Mouse (Mus musculus) lung, postnatal 14 days (tissue): ENCODE measurements around the gene Cox18.
"Not testable (repeated sequence)": the region's sequence is repeated elsewhere in the genome, so short reads cannot be mapped to it uniquely, and the experiment has no call there.

ENCODE experiments used
- DNase-seq: peaks from one replicate; pipeline ENCODE4 v3.0.0; 2021

The Cox18 gene

GRCm38 (mm10) chr5:90223534-90224381 is at the start of gene Cox18:
TSS of gene Cox18 (minus strand) at chr5:90224001.
- peak; percentile 99 for DNase-seq

GRCm38 (mm10) chr5:90262230-90262629 is 38.4 kb upstream of the Cox18 start:
- DNase-seq: not testable (repeated sequence)

- DNase-seq: no peak
These were observed 33.2 kb upstream of the Cox18 start for GRCm38 (mm10) chr5:90257023-90257422.

DNA sequence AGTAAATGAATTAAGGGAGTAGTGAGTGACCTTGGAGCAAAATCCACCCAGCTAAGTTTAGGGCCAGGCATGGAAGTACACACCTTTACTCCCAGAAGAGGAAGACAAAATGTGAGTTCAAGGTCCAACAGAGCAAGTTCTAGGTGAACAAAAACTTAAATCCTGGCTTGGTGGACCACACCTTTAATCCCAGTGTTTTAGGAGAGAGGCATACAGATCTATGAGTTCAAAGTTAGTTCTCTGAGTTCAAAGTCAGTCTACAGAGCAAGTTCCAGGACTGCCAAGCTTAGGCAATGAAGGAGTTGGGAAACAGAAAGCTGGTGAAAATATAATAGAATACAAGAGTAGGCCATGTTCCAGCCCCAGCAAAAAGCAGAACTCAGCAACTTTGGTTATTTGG is 23.7 kb upstream of the Cox18 start:
- DNase-seq: no peak

GRCm38 (mm10) chr5:90246987-90247386 is 23.2 kb upstream of the Cox18 start:
- no peak for DNase-seq

- no peak for DNase-seq
These were observed 22.8 kb upstream of the Cox18 start for GRCm38 (mm10) chr5:90246567-90246966.

DNA sequence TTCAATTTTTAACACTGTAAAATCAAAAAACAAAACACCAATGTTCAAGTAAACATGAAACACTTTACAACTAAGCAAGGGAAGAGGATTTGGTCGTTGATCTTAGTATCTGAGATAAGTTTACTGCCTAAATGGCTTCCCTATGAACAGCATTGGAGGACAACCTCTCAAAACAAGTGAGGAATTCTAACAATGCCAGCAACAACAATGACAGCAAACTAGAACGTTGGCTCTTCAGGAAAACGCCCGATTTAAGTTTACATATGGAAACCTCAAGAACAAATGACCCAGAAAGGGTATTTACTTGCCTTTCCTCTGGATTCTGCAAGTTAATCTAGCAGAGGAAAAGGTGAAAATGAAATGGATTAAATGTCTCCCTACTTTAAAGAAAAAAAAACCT is 21.6 kb upstream of the Cox18 start:
- DNase-seq: no peak

- DNase-seq: no peak
These were observed 11.4 kb upstream of the Cox18 start for GRCm38 (mm10) chr5:90235217-90235616.

- no peak for DNase-seq
These were observed 9.5 kb upstream of the Cox18 start for GRCm38 (mm10) chr5:90233305-90233704.

- DNase-seq: no peak
These were observed 6.0 kb upstream of the Cox18 start for GRCm38 (mm10) chr5:90229760-90230159.

DNA sequence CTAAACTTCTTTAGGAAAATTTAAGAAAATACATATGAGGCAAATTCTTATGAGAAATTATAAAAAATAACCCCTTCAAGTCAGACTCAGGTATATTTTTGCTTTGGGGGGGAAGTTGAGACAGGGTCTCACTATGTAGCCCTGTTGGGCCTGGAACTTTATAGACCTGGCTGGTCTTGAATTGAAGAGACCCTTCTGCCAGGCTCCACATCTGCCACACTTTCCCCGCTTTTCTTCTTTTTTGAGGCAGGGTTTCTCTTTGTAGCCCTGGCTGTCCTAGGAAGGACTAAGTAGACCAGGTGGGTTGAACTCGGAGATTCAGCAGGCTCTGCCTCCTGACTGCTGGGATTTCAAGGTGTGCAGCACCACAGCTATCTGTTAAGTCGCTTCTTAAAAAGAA is 2.9 kb upstream of the Cox18 start:
- no peak for DNase-seq

GRCm38 (mm10) chr5:90224730-90225129 is 929 bp upstream of the Cox18 start:
- DNase-seq: no peak

DNA sequence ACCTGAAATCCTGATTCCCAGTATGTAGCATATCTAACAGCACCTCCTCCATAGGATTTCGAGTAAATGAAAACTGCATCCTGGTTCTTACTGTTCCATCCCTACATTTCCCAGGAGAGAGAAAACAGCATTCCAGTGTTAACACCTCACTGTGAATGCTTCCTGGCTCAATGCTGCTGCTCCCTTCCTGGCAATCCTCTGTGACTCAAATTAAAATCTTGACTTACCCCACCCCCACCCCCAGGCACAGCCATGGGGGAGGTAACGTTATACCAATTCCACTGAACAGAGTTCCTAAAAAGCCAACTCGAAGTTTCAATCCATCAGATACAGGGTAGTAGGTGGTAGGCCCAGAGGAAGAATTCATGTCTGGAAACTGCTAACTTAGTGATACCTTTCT is 864 bp downstream of the Cox18 start:
- DNase-seq: no peak

DNA sequence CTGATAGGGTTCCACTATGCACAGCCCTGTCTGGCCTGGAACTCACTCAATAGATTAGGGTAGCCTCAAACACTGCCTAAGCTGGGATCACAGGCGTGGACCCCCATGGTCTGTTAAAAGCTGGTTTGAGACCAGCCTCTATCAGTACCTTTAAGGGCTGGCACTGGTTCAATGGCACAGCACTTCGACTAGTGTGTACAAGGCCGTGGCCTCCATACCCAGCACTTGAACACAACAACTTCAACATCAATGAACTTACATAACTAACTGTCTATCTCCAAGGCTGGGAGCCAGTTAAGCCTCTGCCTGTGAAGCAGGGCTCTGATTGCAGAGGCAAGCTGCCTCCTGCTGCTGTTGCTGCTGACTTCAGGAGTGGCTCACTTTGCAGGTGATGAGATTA is 6.0 kb downstream of the Cox18 start:
- no peak for DNase-seq

GRCm38 (mm10) chr5:90217226-90217625 is 6.6 kb downstream of the Cox18 start:
- no peak for DNase-seq

GRCm38 (mm10) chr5:90213356-90213755 is 10.4 kb downstream of the Cox18 start:
- no peak for DNase-seq

- peak; percentile 61 for DNase-seq
These were observed 20.6 kb downstream of the Cox18 start for GRCm38 (mm10) chr5:90203168-90203567.

GRCm38 (mm10) chr5:90202447-90203117 is 21.2 kb downstream of the Cox18 start:
- no peak for DNase-seq

DNA sequence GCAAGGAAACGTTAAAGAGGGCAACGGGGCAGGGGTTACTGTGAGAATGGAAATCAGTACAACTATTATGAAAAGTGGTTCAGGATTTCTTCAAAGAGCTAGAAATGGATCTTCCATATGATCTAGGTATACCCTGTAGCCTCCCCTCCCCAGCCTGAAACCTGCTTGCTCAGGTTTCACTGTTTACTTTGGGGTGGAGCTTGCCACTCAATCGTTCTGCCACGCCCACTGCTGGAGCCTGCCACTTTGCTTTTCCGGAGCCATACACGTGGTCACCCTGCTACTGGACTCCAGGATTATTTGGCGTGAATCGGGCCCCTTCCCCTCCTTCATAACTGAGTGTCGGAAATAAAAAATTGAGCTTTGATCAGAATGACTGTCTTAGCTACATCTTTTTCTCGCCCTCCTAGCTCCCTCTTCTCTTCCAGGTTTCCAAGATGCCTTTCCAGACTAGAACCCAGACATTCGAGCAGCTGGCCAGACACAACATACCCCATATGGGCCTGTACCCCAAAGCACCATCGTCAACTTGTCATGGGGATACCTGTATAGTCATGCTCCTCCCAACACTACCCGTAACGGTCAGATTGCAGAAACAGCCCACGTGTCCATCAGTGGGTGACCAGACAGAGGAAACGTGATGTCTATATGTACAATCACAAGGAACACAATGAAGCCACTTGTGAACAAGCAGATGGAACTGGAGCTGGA is 23.7 kb downstream of the Cox18 start:
- DNase-seq: peak; percentile 4

DNA sequence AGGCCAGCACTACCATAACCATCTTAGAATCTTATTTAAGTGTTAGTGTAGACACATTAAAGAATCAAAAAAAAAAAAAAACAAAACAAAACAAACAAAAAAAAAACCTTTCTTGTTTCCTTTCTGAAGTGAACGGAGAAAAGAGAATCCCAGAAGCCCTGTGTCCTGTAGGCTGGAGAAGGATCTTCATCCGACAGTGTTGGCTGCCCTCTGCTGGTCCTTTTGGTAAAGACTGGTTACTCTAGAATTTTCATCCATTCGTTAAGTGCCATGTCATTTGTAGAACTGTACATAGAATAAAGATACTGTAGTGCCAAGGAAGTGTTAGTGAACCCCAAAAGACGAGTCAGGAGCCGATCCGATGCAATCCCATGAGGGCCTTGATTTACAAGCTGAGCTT is 29.0 kb downstream of the Cox18 start:
- peak; percentile 73 for DNase-seq

DNA sequence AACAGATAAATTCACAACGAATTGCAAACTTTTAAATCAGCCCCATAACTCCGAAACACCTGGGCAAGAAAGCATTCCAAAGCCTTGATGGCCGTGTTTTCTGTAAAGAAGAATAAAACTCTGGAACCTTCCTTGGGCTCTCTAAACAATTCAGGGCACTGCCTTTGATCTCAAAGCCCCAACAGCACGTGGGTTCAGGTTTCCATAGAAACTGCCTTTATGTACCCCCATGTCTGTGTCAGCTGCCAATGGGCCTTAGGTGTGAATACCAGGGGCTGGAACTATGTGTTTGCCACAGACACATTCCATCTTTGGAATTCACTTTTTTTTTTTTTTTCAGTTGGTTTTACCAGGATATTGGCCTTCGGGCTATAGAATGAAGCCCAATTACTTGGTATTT is 41.0 kb downstream of the Cox18 start:
- DNase-seq: no peak

DNA sequence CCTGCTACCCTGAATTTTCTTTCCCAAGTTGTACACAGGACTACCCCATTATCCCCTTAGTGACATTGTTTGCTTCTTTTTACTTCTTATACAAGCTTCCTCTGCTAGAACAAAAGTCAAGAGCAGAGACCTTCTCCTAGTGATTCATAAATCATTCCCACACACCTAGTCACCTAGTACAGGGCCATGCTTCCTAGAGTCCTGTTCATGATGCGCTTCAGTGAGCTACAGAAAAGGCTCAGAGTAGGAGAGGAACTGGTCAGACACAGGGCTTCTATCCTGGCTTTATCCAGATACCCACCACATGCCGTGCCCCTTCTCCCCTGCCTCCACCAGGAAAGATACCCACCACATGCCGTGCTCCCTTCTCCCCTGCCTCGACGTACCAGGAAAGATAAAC is 44.7 kb downstream of the Cox18 start:
- no peak for DNase-seq

DNA sequence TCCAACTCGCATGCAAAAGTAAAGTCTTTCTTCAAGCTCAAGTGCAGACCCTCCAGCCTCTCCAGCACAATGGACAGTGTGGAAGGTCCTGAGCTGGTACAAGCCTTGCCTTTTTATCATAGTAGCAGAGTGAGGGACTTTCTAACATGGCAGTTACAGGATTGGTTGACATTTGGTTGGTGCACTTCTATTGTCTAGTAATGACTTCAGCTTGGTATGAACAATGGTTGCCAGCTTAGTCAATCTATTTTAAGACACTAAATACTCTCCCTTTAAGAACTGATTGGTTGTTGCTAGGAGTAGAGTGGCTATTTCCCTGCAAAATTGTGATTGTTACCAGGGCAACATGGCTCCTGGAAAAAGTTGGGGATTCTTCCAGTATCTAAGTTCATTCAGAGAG is 45.7 kb downstream of the Cox18 start:
- no peak for DNase-seq
